Mouse (Mus musculus) heart, embryonic 14.5 days (tissue): Measurements from ENCODE around the gene Prdm2. TPM values are rescaled to one million over a fixed set of nuclear protein-coding genes. Genes with fewer than 3 reads are reported as not detected.

Experiments
- ATAC-seq: fragments of 200-750 bp; cut with Nextera tagmentation; 2 replicates; pipeline ENCODE4 v1.8.0; 2017; ENCODE audit warnings: low read depth, moderate TSS enrichment; ENCODE audit not compliant: insufficient number of reproducible peaks, insufficient read depth, low FRiP score
- H3K27ac ChIP-seq, 2 experiments: fragments of 200-500 bp in 1 of 2; fragments of 300-500 bp in 1 of 2; sonication (generic) in 1 of 2; replicated peaks in 1 of 2; 2 replicates each; pipeline ENCODE4 v1.5.1; 2012 to 2014; ENCODE audit warnings: low read depth in 2 of 2, low read length in 2 of 2, control low read depth in 1 of 2, mild to moderate bottlenecking in 1 of 2, mixed read lengths in 1 of 2; ENCODE audit not compliant: control insufficient read depth in 1 of 2, insufficient read depth in 1 of 2
- H3K27me3 ChIP-seq: fragments of 300-500 bp; sonication (generic); 2 replicates; pipeline ENCODE4 v1.6.1; 2014; ENCODE audit warnings: mild to moderate bottlenecking, low read length, control low read depth; ENCODE audit not compliant: control insufficient read depth, insufficient read depth
- H3K36me3 ChIP-seq: fragments of 300-500 bp; sonication (generic); 2 replicates; pipeline ENCODE4 v1.6.1; 2014; ENCODE audit warnings: mild to moderate bottlenecking, control low read depth, low read length, mixed read lengths; ENCODE audit not compliant: control insufficient read depth, insufficient read depth
- H3K4me1 ChIP-seq, 2 experiments: fragments of 200-500 bp in 1 of 2; fragments of 300-500 bp in 1 of 2; sonication (generic) in 1 of 2; 2 replicates each; pipeline ENCODE4 v1.6.1; 2012 to 2014; ENCODE audit warnings: low read length in 2 of 2, control low read depth in 1 of 2, mixed read lengths in 1 of 2; ENCODE audit not compliant: control insufficient read depth in 2 of 2, insufficient read depth in 2 of 2
- H3K4me2 ChIP-seq: fragments of 300-500 bp; sonication (generic); 2 replicates; pipeline ENCODE4 v1.6.1; 2014; ENCODE audit warnings: mild to moderate bottlenecking, low read length
- H3K4me3 ChIP-seq, 2 experiments: fragments of 200-500 bp in 1 of 2; fragments of 300-500 bp in 1 of 2; sonication (generic) in 1 of 2; 2 replicates each; pipeline ENCODE4 v1.5.1; 2012 to 2014; ENCODE audit warnings: low read length in 2 of 2, mild to moderate bottlenecking in 2 of 2, control low read depth in 1 of 2, low read depth in 1 of 2, moderate library complexity in 1 of 2; ENCODE audit not compliant: control insufficient read depth in 1 of 2, insufficient read depth in 1 of 2
- H3K9ac ChIP-seq: fragments of 300-500 bp; sonication (generic); 2 replicates; pipeline ENCODE4 v1.6.1; 2014; ENCODE audit warnings: mild to moderate bottlenecking, low read length
- H3K9me3 ChIP-seq: fragments of 300-500 bp; sonication (generic); 2 replicates; pipeline ENCODE4 v1.6.1; 2016; ENCODE audit warnings: low read length, control low read depth; ENCODE audit not compliant: control insufficient read depth
- WGBS: fragments of 180-500 bp; shearing (Covaris S2); extraction: QIAGEN DNeasy Blood & Tissue Kit; methylation state at CpG from one replicate; pipeline ENCODE4 v1.1.7; 2014; 5-methylcytosine and 5-hydroxymethylcytosine counted together
- polyA plus RNA-seq: library from polyadenylated mRNA; unstranded; fragments of >200 nt; fragmentation: Nextera tagmentation; extraction: Ambion mirVana; gene quantifications from 2 replicates; pipeline ENCODE4 v1.2.1, GENCODE M21; 2014

Gene Prdm2
- polyA plus RNA-seq, 1 experiment from 2014 or later, result 8.7 TPM

GRCm38 (mm10) chr4:143108552-143108951 lies 104.2 kb downstream of the Prdm2 start:
- H3K27me3 ChIP-seq, result no peaks in the 10 kb centered on the region
- H3K4me3 ChIP-seq, result no peak overlapping the region
- no peak overlapping the region for H3K27ac ChIP-seq
- H3K9ac ChIP-seq, result no peak overlapping the region
- peaks cover 43% of the 10 kb centered on the region for H3K36me3 ChIP-seq
- WGBS, result 72% methylated on average over 9 of the region's 9 CpGs
- ATAC-seq, result no peak
- H3K4me1 ChIP-seq, result 0 out of 4 replicates have a peak, but pooled peaks cover 0 to 2% of the 10 kb centered on the region in 2 experiments
- H3K9me3 ChIP-seq, result no peaks in the 10 kb centered on the region
- no peak overlapping the region for H3K4me2 ChIP-seq

- Histone ChIP-seq H3K9ac (no peak overlapping the region), H3K9me3 (no peaks in the 10 kb centered on the region), H3K27ac (no peak overlapping the region), H3K4me3 (no peak overlapping the region), H3K4me1 (0 out of 4 replicates have a peak, but pooled peaks cover 0 to 2% of the 10 kb centered on the region in 2 experiments), H3K27me3 (peaks cover 9% of the 10 kb centered on the region; the same call in 1 of the 2 replicates), H3K36me3 (peaks cover 43% of the 10 kb centered on the region), H3K4me2 (no peak overlapping the region)
- 67% methylated on average over 6 of the region's 6 CpGs for WGBS
- ATAC-seq, result no peak
These were observed 105.8 kb downstream of the Prdm2 start for GRCm38 (mm10) chr4:143106971-143107370.

- H3K27me3 ChIP-seq, result peaks cover 10% of the 10 kb centered on the region; the same call in 1 of the 2 replicates
- 74% methylated on average over 2 of the region's 2 CpGs for WGBS
These were observed 106.2 kb downstream of the Prdm2 start for GRCm38 (mm10) chr4:143106566-143106965.

GRCm38 (mm10) chr4:143104739-143105138 lies 108.1 kb downstream of the Prdm2 start:
- Histone ChIP-seq H3K4me1 (0 out of 4 replicates have a peak, but pooled peaks cover 0 to 2% of the 10 kb centered on the region in 2 experiments), H3K27me3 (peaks cover 10% of the 10 kb centered on the region; the same call in 1 of the 2 replicates), H3K36me3 (peaks cover 22% of the 10 kb centered on the region), H3K27ac (no peak overlapping the region), H3K9ac (no peak overlapping the region), H3K9me3 (no peaks in the 10 kb centered on the region), H3K4me2 (no peak overlapping the region), H3K4me3 (no peak overlapping the region)
- WGBS, result 75% methylated on average over 5 of the region's 5 CpGs
- no peak for ATAC-seq

More at GRCm38 (mm10) chr4:143106566-143106965, 106.2 kb downstream of the Prdm2 start:
- H3K9me3 ChIP-seq, result no peaks in the 10 kb centered on the region
- H3K4me3 ChIP-seq, result no peak overlapping the region
- peaks cover 40% of the 10 kb centered on the region for H3K36me3 ChIP-seq
- H3K9ac ChIP-seq, result no peak overlapping the region
- ATAC-seq, result no peak
- H3K4me2 ChIP-seq, result no peak overlapping the region
- 0 out of 4 replicates have a peak, but pooled peaks cover 0 to 2% of the 10 kb centered on the region in 2 experiments for H3K4me1 ChIP-seq
- no peak overlapping the region for H3K27ac ChIP-seq

- WGBS, result 64% methylated on average over 2 of the region's 2 CpGs
- Histone ChIP-seq H3K9ac (no peak overlapping the region), H3K4me2 (no peak overlapping the region), H3K4me3 (no peak overlapping the region), H3K27ac (no peak overlapping the region), H3K36me3 (peaks cover 12% of the 10 kb centered on the region), H3K4me1 (0 out of 4 replicates have a peak, but pooled peaks cover 0 to 6% of the 10 kb centered on the region in 2 experiments), H3K27me3 (peaks cover 10% of the 10 kb centered on the region; the same call in 1 of the 2 replicates), H3K9me3 (no peaks in the 10 kb centered on the region)
- no peak for ATAC-seq
These were observed 109.0 kb downstream of the Prdm2 start for GRCm38 (mm10) chr4:143103811-143104210.

- Histone ChIP-seq H3K4me1 (0 out of 4 replicates have a peak, but pooled peaks cover 0 to 6% of the 10 kb centered on the region in 2 experiments), H3K36me3 (no peaks in the 10 kb centered on the region), H3K9me3 (no peaks in the 10 kb centered on the region), H3K27me3 (peaks cover 20% of the 10 kb centered on the region; the same call in 1 of the 2 replicates), H3K9ac (no peak overlapping the region), H3K4me2 (no peak overlapping the region), H3K4me3 (no peak overlapping the region), H3K27ac (no peak overlapping the region)
- ATAC-seq, result no peak
- 55% methylated on average over 6 of the region's 6 CpGs for WGBS
These were observed 112.6 kb downstream of the Prdm2 start for GRCm38 (mm10) chr4:143100157-143100556.

- ATAC-seq, result no peak
These were observed 113.3 kb downstream of the Prdm2 start for GRCm38 (mm10) chr4:143099288-143100039.

More at GRCm38 (mm10) chr4:143099288-143100039, 113.3 kb downstream of the Prdm2 start:
- Histone ChIP-seq H3K27ac (no peak overlapping the region), H3K9me3 (no peaks in the 10 kb centered on the region), H3K4me1 (0 out of 4 replicates have a peak, but pooled peaks cover 0 to 6% of the 10 kb centered on the region in 2 experiments), H3K27me3 (peaks cover 22% of the 10 kb centered on the region), H3K9ac (no peak overlapping the region), H3K4me3 (no peak overlapping the region), H3K36me3 (no peaks in the 10 kb centered on the region), H3K4me2 (no peak overlapping the region)
- WGBS, result 28% methylated on average over 11 of the region's 11 CpGs
